Mouse (Mus musculus): ENCODE measurements around the gene Lrrtm3. TPM values are rescaled to one million over a fixed set of nuclear protein-coding genes. Genes with fewer than 3 reads are reported as not detected.
A peak's percentile ranks its signal among the peaks of the same experiment; 100 is the strongest.

The Lrrtm3 gene
- polyA plus RNA-seq, 1 experiment from 2014 or later = 41.5 TPM

DNA sequence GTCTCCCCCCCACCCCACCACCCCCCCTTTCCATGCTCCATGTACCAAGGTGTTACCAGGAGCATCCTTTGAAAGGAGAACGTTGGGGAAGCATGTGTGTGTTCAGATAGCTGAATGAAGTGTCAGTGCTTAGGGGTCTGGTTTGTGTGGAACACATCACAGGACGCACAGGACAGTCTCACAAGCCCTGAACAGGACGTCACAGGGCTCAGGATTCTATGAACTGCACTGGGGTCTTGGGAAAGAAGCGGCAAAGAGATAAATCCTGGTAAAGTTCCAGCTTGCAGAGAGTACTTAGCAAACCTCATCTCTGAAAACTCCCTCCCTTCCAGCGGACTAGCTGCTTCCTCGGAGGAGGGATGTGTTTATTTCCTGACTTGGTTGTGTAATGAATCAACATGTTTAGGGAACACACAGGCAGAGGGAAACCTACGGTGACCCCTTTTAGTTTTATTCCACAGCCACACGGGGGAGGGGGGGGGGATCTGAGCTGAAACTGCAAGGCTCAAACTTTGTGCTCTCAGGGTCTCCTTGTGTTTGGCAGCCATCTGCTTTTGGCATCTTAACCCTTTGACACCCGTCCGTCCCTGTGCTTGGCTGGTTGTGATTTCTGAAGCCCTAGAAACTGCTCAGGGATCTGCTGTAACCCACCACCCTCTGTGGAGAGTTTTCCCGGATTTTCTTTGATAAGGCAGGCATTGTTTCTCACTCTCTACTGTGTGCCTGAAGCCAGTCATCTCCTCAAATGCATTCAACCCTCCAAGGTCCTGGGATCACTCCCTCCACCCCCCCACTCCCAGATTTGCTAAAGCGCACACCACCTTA lies 3.3 kb downstream of the Lrrtm3 start:
- no peak for ATAC-seq (ENCODE audit: low FRiP score, low read depth)

DNA sequence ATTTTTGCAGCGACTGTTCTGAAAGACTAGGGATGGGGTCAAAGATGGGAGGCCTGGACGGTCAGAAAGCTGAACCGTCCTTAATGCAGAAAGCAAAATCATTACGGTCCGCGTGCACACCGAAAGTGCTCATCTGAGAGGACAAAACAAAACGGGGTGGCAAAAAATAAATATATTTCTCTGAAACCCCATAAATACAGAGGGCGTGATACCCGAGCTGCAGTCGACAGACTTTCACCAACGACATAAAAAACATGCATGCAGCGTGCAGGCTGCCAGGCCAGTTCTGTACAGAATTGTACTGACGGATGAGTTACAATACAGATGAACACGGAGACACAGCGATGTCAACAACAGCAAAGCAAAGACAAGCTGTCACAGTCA lies 3.9 kb downstream of the Lrrtm3 start:
- Histone ChIP-seq H3K36me3 (no peaks in the 10 kb centered on the region), H3K9me3 (no peaks in the 10 kb centered on the region), H3K4me2 (peak overlapping the region; percentile 88), H3K27me3 (0 out of 2 replicates have a peak, but pooled peaks cover 2% of the 10 kb centered on the region), H3K9ac (peak overlapping the region; percentile 71), H3K4me3 (peak overlapping the region; percentile 57), H3K4me1 (replicated peaks) (peaks cover 27% of the 10 kb centered on the region), H3K27ac (replicated peaks) (0 out of 2 replicates have a peak overlapping the region, but pooled peaks have one; percentile 1)
- ATAC-seq (ENCODE audit: low FRiP score, low read depth) = no peak
- 42% methylated on average over 16 of the region's 16 CpGs for WGBS

More for the DNA sequence above, 3.3 kb downstream of the Lrrtm3 start:
- Histone ChIP-seq H3K36me3 (no peaks in the 10 kb centered on the region), H3K27me3 (0 out of 2 replicates have a peak, but pooled peaks cover 2% of the 10 kb centered on the region), H3K27ac (replicated peaks) (peak overlapping the region; percentile 56), H3K9ac (peak overlapping the region; percentile 71), H3K4me3 (peak overlapping the region; percentile 57), H3K4me1 (replicated peaks) (peaks cover 27% of the 10 kb centered on the region), H3K4me2 (peak overlapping the region; percentile 88), H3K9me3 (no peaks in the 10 kb centered on the region)
- under 1% methylated on average over 12 of the region's 12 CpGs for WGBS

DNA sequence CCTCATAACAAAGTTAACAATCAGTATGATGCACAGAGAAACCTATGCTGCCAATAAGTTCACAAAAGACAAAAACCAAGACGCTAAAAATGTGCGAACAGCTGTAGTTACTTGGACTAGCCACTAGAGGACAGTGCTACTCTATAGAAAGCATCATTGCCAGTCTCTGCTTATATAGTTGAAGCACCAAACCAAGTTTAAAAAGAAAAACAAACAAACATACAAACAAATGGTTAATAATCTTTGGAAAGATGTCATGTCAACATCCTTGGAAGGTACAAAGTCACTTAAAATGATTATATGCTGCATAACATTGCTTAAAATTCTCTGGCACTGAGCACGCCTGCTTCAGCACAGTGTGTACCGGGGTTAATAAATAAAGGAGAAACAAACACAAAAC lies 5.6 kb downstream of the Lrrtm3 start:
- no peaks in the 10 kb centered on the region for H3K9me3 ChIP-seq
- H3K4me1 ChIP-seq (replicated peaks) = peaks cover 27% of the 10 kb centered on the region
- 40% methylated on average over 4 of the region's 4 CpGs for WGBS
- peak overlapping the region; percentile 57 for H3K4me3 ChIP-seq
- no peak for ATAC-seq (ENCODE audit: low FRiP score, low read depth)
- H3K27me3 ChIP-seq = no peaks in the 10 kb centered on the region
- no peak overlapping the region for H3K9ac ChIP-seq
- no peaks in the 10 kb centered on the region for H3K36me3 ChIP-seq
- peak overlapping the region; percentile 88 for H3K4me2 ChIP-seq
- H3K27ac ChIP-seq (replicated peaks) = no peak overlapping the region

DNA sequence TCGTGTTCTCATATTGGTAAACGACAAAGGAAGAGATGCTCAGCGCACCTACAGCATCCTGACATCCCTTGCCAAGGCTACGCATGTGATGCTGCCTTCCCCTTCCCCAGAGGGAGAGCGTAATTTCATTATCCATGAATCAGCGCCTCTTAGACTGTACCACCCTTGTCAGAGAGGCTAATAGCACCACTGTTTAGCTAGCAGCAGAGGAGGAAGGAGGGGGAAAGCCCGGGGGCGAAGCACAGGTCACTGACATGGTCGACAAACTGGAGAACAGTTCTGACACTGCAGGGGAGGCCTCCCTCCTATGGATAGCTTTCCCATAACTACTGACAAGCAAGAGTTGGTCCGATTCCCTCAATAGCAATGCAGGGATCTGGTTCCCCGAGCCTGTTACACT lies 6.3 kb downstream of the Lrrtm3 start:
- Histone ChIP-seq H3K36me3 (no peaks in the 10 kb centered on the region), H3K4me2 (peak overlapping the region; percentile 88), H3K27ac (replicated peaks) (0 out of 2 replicates have a peak overlapping the region, but pooled peaks have one; percentile 31), H3K4me3 (peak overlapping the region; percentile 29), H3K27me3 (no peaks in the 10 kb centered on the region), H3K9me3 (no peaks in the 10 kb centered on the region), H3K4me1 (replicated peaks) (peaks cover 27% of the 10 kb centered on the region), H3K9ac (peak overlapping the region; percentile 31; the same call in 1 of the 2 replicates)
- WGBS = 34% methylated on average over 11 of the region's 11 CpGs
- 0 out of 2 replicates have a peak, but pooled peaks have one; percentile 35 for ATAC-seq (ENCODE audit: low FRiP score, low read depth)

DNA sequence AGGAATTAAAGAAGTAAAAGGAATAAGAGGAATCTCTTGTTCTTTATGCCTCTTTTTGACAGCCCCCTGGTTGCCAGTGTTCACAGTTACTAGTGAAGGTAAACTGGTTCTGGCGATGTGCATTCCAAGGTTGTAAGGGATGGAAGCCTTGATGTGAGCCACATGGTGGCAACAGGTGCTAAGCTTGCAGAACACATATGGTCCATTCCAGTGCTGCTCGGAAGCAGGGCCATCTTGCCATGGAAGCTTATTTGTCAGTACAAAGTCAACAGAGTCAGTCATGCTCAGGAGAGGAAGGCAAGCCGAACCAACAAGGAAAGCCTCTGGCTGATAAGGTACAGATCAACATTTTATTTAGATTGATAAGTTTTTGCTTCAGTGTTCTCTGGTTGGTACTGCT lies 7.7 kb downstream of the Lrrtm3 start:
- Histone ChIP-seq H3K4me3 (no peak overlapping the region), H3K9me3 (no peaks in the 10 kb centered on the region), H3K4me2 (no peak overlapping the region), H3K27me3 (no peaks in the 10 kb centered on the region), H3K4me1 (replicated peaks) (peaks cover 22% of the 10 kb centered on the region), H3K9ac (no peak overlapping the region), H3K27ac (replicated peaks) (no peak overlapping the region), H3K36me3 (no peaks in the 10 kb centered on the region)
- ATAC-seq (ENCODE audit: low FRiP score, low read depth) = no peak
- WGBS = 80% methylated on average over 3 of the region's 3 CpGs

DNA sequence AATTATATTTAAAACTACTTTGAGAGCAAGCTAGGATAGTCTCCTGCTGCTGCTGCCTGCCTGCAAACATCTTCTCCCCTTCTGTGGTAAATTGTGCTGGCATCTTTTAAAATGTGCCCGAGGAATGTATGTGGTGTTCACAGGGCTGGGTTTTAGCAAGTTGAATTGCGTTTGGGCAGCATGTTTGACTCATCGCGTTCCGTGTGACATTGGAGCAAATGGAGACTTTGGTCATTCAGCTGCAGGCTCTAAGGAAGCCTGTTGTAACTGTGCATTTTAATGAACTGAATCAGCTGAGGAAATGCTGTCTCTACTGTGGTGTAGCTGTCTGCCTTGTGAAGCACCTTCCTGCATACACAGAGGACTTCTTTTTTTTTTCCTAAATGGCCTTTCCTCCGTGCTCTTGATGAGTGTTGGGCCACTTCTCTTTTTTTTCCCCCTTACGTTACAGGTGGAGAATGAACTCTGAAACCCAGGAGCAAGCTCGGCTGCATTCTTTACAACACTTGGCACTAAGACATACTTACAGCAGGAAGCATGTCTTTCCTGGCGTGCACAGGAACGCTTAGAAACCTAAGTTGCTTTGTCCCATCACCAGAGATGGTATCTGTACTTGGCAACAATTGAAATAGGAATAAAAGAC lies 13.5 kb downstream of the Lrrtm3 start:
- H3K27me3 ChIP-seq = no peaks in the 10 kb centered on the region
- no peaks in the 10 kb centered on the region for H3K36me3 ChIP-seq
- peaks cover 17% of the 10 kb centered on the region for H3K4me1 ChIP-seq (replicated peaks)
- H3K27ac ChIP-seq (replicated peaks) = peak overlapping the region; percentile 22; the same call in 1 of the 2 replicates
- H3K9ac ChIP-seq = no peak overlapping the region
- WGBS = 48% methylated on average over 10 of the region's 10 CpGs
- H3K9me3 ChIP-seq = no peaks in the 10 kb centered on the region
- H3K4me2 ChIP-seq = peak overlapping the region; percentile 35
- no peak overlapping the region for H3K4me3 ChIP-seq
- ATAC-seq (ENCODE audit: low FRiP score, low read depth) = no peak; the same call in 1 of the 2 replicates

DNA sequence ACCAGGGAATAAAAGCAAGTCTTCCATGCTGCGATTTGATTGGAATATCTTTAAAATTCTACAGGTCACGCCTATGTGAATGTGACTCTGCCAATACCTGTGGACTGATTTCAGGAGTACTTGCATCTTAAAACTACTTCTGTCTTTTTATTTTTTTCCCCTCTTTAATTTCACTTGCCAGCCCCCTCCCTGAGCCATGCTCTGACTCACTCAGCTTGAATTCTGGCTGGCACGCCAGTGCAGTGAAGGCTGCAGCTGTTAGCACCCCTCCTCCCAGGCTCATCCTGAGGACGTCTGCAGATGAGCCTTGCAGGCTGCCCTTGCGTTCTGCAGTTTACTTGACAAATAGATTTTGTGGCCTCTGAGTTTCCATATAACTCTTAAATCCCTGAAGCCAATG lies 14.1 kb downstream of the Lrrtm3 start:
- H3K4me2 ChIP-seq = peak overlapping the region; percentile 35
- no peak overlapping the region for H3K9ac ChIP-seq
- H3K9me3 ChIP-seq = no peaks in the 10 kb centered on the region
- WGBS = 36% methylated on average over 5 of the region's 5 CpGs
- H3K4me1 ChIP-seq (replicated peaks) = peaks cover 17% of the 10 kb centered on the region
- no peak overlapping the region for H3K4me3 ChIP-seq
- no peaks in the 10 kb centered on the region for H3K27me3 ChIP-seq
- no peaks in the 10 kb centered on the region for H3K36me3 ChIP-seq
- peak overlapping the region; percentile 22; the same call in 1 of the 2 replicates for H3K27ac ChIP-seq (replicated peaks)
- peak; percentile 81; the same call in 1 of the 2 replicates for ATAC-seq (ENCODE audit: low FRiP score, low read depth)

DNA sequence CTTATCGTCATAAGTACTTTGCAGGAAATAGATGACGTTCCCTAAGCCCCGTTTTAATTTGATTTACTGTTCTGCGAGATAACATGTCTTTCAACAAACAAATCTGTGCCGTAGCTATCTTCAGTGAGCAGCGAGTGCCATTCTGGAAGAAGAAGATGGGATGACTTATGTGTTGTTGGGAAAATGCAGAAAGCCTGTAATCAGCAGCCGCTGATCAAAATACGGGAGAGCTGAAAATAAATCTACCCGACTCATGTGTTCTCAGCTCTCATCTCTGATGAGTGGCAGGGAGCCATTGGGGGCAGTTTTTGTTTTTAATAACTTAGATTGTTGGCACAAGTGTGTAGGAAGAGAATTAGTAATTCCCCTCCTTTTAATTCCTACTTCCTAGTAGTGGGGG lies 26.4 kb downstream of the Lrrtm3 start:
- Histone ChIP-seq H3K4me3 (no peak overlapping the region), H3K27me3 (no peaks in the 10 kb centered on the region), H3K4me1 (replicated peaks) (no peaks in the 10 kb centered on the region), H3K4me2 (no peak overlapping the region), H3K9ac (no peak overlapping the region), H3K9me3 (no peaks in the 10 kb centered on the region), H3K27ac (replicated peaks) (no peak overlapping the region), H3K36me3 (no peaks in the 10 kb centered on the region)
- WGBS = 87% methylated on average over 9 of the region's 9 CpGs
- no peak for ATAC-seq (ENCODE audit: low FRiP score, low read depth)

DNA sequence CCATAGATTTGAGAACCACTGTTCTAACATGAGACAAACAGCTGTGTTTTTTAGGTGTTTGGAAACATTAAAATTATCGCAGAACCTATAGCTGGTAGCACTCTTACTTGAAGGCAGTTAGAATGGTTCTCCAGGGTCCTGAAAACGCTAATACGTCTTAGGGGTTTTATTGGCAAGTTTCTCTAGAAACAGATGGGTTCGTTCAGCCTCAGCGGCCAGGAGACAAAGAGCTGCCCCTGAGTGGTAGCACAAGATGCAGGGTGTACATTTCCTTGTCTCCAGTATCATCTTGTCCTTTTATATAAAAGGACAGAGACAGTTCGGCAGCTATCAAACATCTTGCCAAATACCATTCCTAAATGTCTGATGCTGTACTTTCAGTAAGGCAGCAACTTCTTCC lies 40.1 kb downstream of the Lrrtm3 start:
- Histone ChIP-seq H3K4me3 (no peak overlapping the region), H3K9ac (no peak overlapping the region), H3K4me1 (replicated peaks) (no peaks in the 10 kb centered on the region), H3K36me3 (no peaks in the 10 kb centered on the region), H3K27ac (replicated peaks) (no peak overlapping the region; the same call in 1 of the 2 replicates), H3K27me3 (no peaks in the 10 kb centered on the region), H3K9me3 (no peaks in the 10 kb centered on the region), H3K4me2 (no peak overlapping the region)
- 68% methylated on average over 6 of the region's 6 CpGs for WGBS
- ATAC-seq (ENCODE audit: low FRiP score, low read depth) = no peak

DNA sequence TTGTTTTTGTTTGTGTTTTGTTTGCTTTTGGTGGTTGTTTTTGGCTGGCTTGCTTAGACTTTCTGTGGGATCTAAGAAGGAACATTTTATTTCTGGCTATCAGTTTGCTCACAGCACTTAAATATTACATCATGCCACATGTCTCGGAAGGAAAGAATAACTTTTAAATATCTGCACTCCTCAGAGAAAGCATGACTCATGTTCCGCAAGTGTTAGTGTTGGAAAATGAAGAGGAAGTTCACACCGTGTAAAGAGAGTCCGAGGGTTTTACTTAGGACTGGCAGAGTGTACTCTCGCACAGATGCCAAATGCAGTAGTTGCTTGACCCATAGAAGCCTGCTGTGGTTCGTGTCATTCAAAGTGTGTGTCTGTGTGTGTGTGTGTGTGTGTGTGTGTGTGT lies 40.9 kb downstream of the Lrrtm3 start:
- no peaks in the 10 kb centered on the region for H3K27me3 ChIP-seq
- H3K4me2 ChIP-seq = no peak overlapping the region
- H3K27ac ChIP-seq (replicated peaks) = no peak overlapping the region
- H3K9me3 ChIP-seq = no peaks in the 10 kb centered on the region
- ATAC-seq (ENCODE audit: low FRiP score, low read depth) = no peak
- no peaks in the 10 kb centered on the region for H3K4me1 ChIP-seq (replicated peaks)
- 91% methylated on average over 6 of the region's 6 CpGs for WGBS
- no peaks in the 10 kb centered on the region for H3K36me3 ChIP-seq
- no peak overlapping the region for H3K9ac ChIP-seq
- no peak overlapping the region for H3K4me3 ChIP-seq

DNA sequence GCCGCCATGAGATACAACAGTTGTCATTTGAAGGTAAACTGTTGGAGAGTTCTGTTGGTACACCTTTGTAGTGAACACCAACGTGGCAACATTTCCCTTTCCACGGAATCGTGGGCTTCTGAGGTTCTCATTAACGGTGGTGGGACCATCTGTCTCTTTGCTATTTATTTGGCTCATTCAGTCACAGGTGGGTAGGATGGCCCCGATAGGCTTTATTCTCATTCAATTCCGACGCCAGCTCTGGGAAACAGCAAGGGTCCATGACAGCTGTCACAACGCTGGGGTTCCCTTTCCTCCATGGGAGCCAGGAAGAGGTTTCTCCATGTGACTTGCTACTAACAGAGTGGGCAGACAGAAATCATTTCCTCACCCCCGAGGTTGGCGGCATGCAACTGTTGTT lies 48.2 kb downstream of the Lrrtm3 start:
- 64% methylated on average over 11 of the region's 11 CpGs for WGBS
- ATAC-seq (ENCODE audit: low FRiP score, low read depth) = no peak
- no peaks in the 10 kb centered on the region for H3K9me3 ChIP-seq
- no peaks in the 10 kb centered on the region for H3K27me3 ChIP-seq
- no peak overlapping the region for H3K4me3 ChIP-seq
- no peak overlapping the region for H3K9ac ChIP-seq
- H3K4me1 ChIP-seq (replicated peaks) = peaks cover 18% of the 10 kb centered on the region
- no peak overlapping the region for H3K4me2 ChIP-seq
- H3K36me3 ChIP-seq = no peaks in the 10 kb centered on the region
- no peak overlapping the region for H3K27ac ChIP-seq (replicated peaks)

DNA sequence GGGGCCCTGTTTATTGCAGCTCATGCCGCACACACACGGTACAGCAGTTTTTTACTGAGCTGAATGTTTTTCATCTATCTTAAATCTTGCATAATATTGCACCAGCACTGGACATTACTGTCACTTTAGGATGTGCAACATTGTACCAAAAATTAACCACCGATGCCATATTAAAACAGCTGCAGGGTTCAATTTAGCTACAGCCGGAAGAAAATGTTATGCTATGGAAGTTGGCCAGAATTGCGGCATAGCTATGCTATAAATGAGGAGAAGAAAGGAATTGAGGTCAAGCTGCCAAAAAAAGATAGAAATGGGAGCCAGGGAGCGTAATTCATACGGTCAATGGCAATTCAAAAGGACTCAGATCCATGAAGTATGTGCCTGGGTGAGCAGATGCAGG lies 48.9 kb downstream of the Lrrtm3 start:
- Histone ChIP-seq H3K4me2 (no peak overlapping the region), H3K9me3 (no peaks in the 10 kb centered on the region), H3K4me3 (no peak overlapping the region), H3K36me3 (no peaks in the 10 kb centered on the region), H3K9ac (no peak overlapping the region), H3K27ac (replicated peaks) (no peak overlapping the region), H3K4me1 (replicated peaks) (peaks cover 18% of the 10 kb centered on the region), H3K27me3 (no peaks in the 10 kb centered on the region)
- WGBS = 72% methylated on average over 7 of the region's 7 CpGs
- no peak for ATAC-seq (ENCODE audit: low FRiP score, low read depth)
